Mouse (Mus musculus) ES-Bruce4 (cell line): ENCODE results near the gene Gm17606.

Experiments used
- CTCF ChIP-seq: IDR thresholded peaks from one replicate; pipeline ENCODE4 v1.8.1; 2011; ENCODE audit warnings: low read depth, low read length
- EP300 ChIP-seq: IDR thresholded peaks from 2 replicates; pipeline ENCODE4 v1.6.1; 2011; ENCODE audit warnings: low read depth, low read length; ENCODE audit not compliant: insufficient read depth

DNA sequence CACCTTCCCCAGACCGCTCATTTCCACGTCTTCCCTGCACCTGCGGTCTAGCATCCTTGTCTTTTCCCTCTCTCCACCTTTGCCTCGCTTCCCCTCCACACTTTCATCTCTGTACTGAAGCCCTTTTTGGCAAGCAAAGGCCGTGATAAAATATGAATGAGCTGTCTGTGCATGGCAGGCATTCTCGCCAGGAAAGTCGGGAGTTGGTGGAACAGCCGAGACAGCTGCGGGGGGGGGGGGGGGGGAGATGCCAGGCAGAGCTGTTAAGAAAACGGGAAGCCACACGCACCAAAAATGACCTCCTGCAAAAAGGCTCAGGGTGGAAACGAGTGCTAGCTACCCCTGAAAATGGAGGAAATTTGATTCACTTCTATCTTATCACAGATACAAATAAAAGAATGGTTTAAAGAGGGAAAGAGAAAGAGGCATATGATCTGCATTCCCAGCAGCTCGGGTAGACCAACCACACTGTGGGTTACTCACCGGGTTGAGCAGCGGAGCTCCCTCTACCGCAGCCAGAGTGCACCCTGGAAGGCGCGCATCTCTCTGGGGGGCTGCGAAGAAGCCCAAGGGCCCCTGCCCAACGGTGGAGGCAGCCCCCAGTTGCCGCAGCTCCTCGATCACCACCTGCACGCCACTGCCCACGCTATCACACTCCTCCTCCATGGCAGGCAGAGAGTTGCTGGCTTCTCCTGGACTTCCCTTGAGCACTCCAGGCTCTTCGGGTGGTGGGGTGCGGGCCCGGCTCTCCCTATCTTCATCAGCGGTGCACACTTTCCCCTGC, 45.9 kb upstream of the Gm17606 start:
- TF ChIP-seq EP300 (no peak), CTCF (no peak)
